7 mouse cellular contexts compared by ENCODE assay signal in genomic region chr4:101068786-101069153, GRCm38 (mm10). TPM values are rescaled to one million over a fixed set of nuclear protein-coding genes. Genes with fewer than 3 reads are reported as not detected.
DNase-seq lines count a peak whose midpoint lies in the region; ATAC-seq and TF ChIP-seq lines count a peak whose summit lies in the region.

Gene Raver2 (plus strand): TSS chr4:101068983.

- no peaks in the 10 kb centered on the region for H3K36me3 ChIP-seq in heart, adult 2 months (ENCODE audit: control insufficient read depth, insufficient read depth, low read length)
- no peaks in the 10 kb centered on the region for H3K36me3 ChIP-seq in kidney, adult 2 months (ENCODE audit: control insufficient read depth, insufficient read depth, low read length)
- no peaks in the 10 kb centered on the region for H3K36me3 ChIP-seq in limb, embryonic 14.5 days (ENCODE audit: control insufficient read depth, insufficient read depth, low read length)
- no peaks in the 10 kb centered on the region for H3K36me3 ChIP-seq in midbrain, embryonic 14.5 days (ENCODE audit: control insufficient read depth, insufficient read depth, low read length)
- H3K36me3 ChIP-seq in stomach, embryonic 14.5 days (ENCODE audit: control insufficient read depth, insufficient read depth, low read length), result no peaks in the 10 kb centered on the region

- TF ChIP-seq EP300 in heart, adult 2 months (IDR thresholded peaks at IDR 0.05; ENCODE audit: insufficient read depth, low read depth, low read length), result no peak

- H3K9ac ChIP-seq in heart, adult 2 months (ENCODE audit: low read depth, low read length), result peak within 1 kb of the TSS; percentile 40
- H3K9ac ChIP-seq in limb, embryonic 14.5 days (ENCODE audit: low read depth, low read length, severe bottlenecking), result peak within 1 kb of the TSS; percentile 86
- peak within 1 kb of the TSS; percentile 80 for H3K9ac ChIP-seq in midbrain, embryonic 14.5 days (replicated peaks; ENCODE audit: low read length)
- H3K9ac ChIP-seq in stomach, embryonic 14.5 days (replicated peaks; ENCODE audit: low read depth, low read length), result peak within 1 kb of the TSS; percentile 60

- peak; percentile 47 for TF ChIP-seq CTCF in heart, adult 2 months (IDR thresholded peaks at IDR 0.05)
- no peak for TF ChIP-seq CTCF in kidney, adult 2 months (conservative IDR thresholded peaks at IDR 0.05; ENCODE audit: insufficient read depth, insufficient read length, low read depth, low read length)

- ATAC-seq in limb, embryonic 14.5 days (ENCODE audit: low FRiP score, low read depth), result peak; percentile 86
- peak; percentile 80 for ATAC-seq in midbrain, embryonic 14.5 days (ENCODE audit: low FRiP score, low TSS enrichment)
- ATAC-seq in stomach, embryonic 14.5 days (ENCODE audit: insufficient number of reproducible peaks, insufficient read depth, low FRiP score, low read depth), result peak; percentile 88

- H3K79me2 ChIP-seq in heart, adult 2 months (replicated peaks; ENCODE audit: control insufficient read depth, insufficient read depth, low read length), result no peaks in the 10 kb centered on the region

- DNase-seq in adrenal gland, postnatal 25 days, result peak; percentile 75
- peak; percentile 87 for DNase-seq in embryo, embryonic 11 days
- DNase-seq in heart, adult 2 months, result peak in 1 of 2 experiments; percentile 62
- DNase-seq in kidney, adult 2 months, result peak; percentile 50
- DNase-seq in limb, embryonic 14.5 days (ENCODE audit: low spot score), result peak; percentile 68
- DNase-seq in midbrain, embryonic 14.5 days, result peak; percentile 81

- peak within 1 kb of the TSS; percentile 55 for H3K4me3 ChIP-seq in heart, adult 2 months
- peak within 1 kb of the TSS; percentile 63 for H3K4me3 ChIP-seq in kidney, adult 2 months (ENCODE audit: insufficient read depth, low read depth, low read length)
- H3K4me3 ChIP-seq in limb, embryonic 14.5 days (replicated peaks; ENCODE audit: low read length), result peak within 1 kb of the TSS; percentile 80
- peak within 1 kb of the TSS; percentile 74 for H3K4me3 ChIP-seq in midbrain, embryonic 14.5 days (replicated peaks; ENCODE audit: low read depth, low read length)
- H3K4me3 ChIP-seq in stomach, embryonic 14.5 days (ENCODE audit: low read depth, low read length), result peak within 1 kb of the TSS; percentile 85

- H3K9me3 ChIP-seq in limb, embryonic 14.5 days (ENCODE audit: control insufficient read depth, low read length), result no peaks in the 10 kb centered on the region
- no peaks in the 10 kb centered on the region for H3K9me3 ChIP-seq in midbrain, embryonic 14.5 days (ENCODE audit: control insufficient read depth, low read length)
- H3K9me3 ChIP-seq in stomach, embryonic 14.5 days (ENCODE audit: control insufficient read depth, low read depth, low read length), result no peaks in the 10 kb centered on the region

- H3K27ac ChIP-seq in heart, adult 2 months, result no peak within 1 kb of the TSS; the same call in 1 of the 2 replicates
- H3K27ac ChIP-seq in kidney, adult 2 months (ENCODE audit: insufficient read depth, low read depth, low read length), result no peak within 1 kb of the TSS
- peak within 1 kb of the TSS; percentile 65 for H3K27ac ChIP-seq in limb, embryonic 14.5 days (replicated peaks; ENCODE audit: low read depth, low read length)
- H3K27ac ChIP-seq in midbrain, embryonic 14.5 days (replicated peaks; ENCODE audit: low read depth, low read length), result no peak within 1 kb of the TSS; the same call in 1 of the 2 replicates
- H3K27ac ChIP-seq in stomach, embryonic 14.5 days (ENCODE audit: low read length), result peak within 1 kb of the TSS; percentile 81; the same call in 1 of the 2 replicates

- no peak for TF ChIP-seq POLR2A in heart, adult 2 months (IDR thresholded peaks at IDR 0.05; ENCODE audit: insufficient read depth, low read depth, low read length)
- TF ChIP-seq POLR2A in kidney, adult 2 months (IDR thresholded peaks at IDR 0.05; ENCODE audit: low read depth, low read length), result no peak
- TF ChIP-seq POLR2A in limb, embryonic 14.5 days (IDR thresholded peaks at IDR 0.05; ENCODE audit: borderline replicate concordance, extremely low read depth, insufficient read depth, insufficient read length), result no peak

- H3K4me2 ChIP-seq in limb, embryonic 14.5 days (replicated peaks; ENCODE audit: low read depth, low read length, severe bottlenecking), result peak within 1 kb of the TSS; percentile 87
- peak within 1 kb of the TSS; percentile 91 for H3K4me2 ChIP-seq in midbrain, embryonic 14.5 days (ENCODE audit: low read length)
- H3K4me2 ChIP-seq in stomach, embryonic 14.5 days (replicated peaks; ENCODE audit: low read depth, low read length), result peak within 1 kb of the TSS; percentile 89

- 0 out of 2 replicates have a peak, but pooled peaks cover 2% of the 10 kb centered on the region for H3K27me3 ChIP-seq in heart, adult 2 months (ENCODE audit: control insufficient read depth, insufficient read depth, low read length)
- H3K27me3 ChIP-seq in kidney, adult 2 months (replicated peaks; ENCODE audit: control insufficient read depth, insufficient read depth, low read length), result no peaks in the 10 kb centered on the region
- H3K27me3 ChIP-seq in limb, embryonic 14.5 days (ENCODE audit: control insufficient read depth, insufficient read depth, low read length), result no peaks in the 10 kb centered on the region
- H3K27me3 ChIP-seq in midbrain, embryonic 14.5 days (ENCODE audit: control insufficient read depth, insufficient read depth, low read length), result no peaks in the 10 kb centered on the region
- H3K27me3 ChIP-seq in stomach, embryonic 14.5 days (ENCODE audit: control insufficient read depth, insufficient read depth, low read length), result no peaks in the 10 kb centered on the region

- H3K4me1 ChIP-seq in heart, adult 2 months (ENCODE audit: control insufficient read depth, insufficient read depth, low read length), result no peaks in the 10 kb centered on the region
- no peaks in the 10 kb centered on the region for H3K4me1 ChIP-seq in kidney, adult 2 months (ENCODE audit: control insufficient read depth, insufficient read depth, low read length)
- H3K4me1 ChIP-seq in limb, embryonic 14.5 days (ENCODE audit: control insufficient read depth, insufficient read depth, low read length), result 0 out of 2 replicates have a peak, but pooled peaks cover 5% of the 10 kb centered on the region
- H3K4me1 ChIP-seq in midbrain, embryonic 14.5 days (ENCODE audit: control insufficient read depth, insufficient read depth, low read length), result 0 out of 2 replicates have a peak, but pooled peaks cover 5% of the 10 kb centered on the region
- 0 out of 2 replicates have a peak, but pooled peaks cover 3% of the 10 kb centered on the region for H3K4me1 ChIP-seq in stomach, embryonic 14.5 days (ENCODE audit: control insufficient read depth, insufficient read depth, low read length)

- intact Hi-C loops in heart, adult 2 months (cut with DNase I), result no loop called here

- 5% methylated on average over 47 of the region's 54 CpGs for WGBS in heart, adult 2 months
- WGBS in kidney, adult 2 months, result 4% methylated on average over 54 of the region's 54 CpGs
- 2% methylated on average over 43 of the region's 54 CpGs for WGBS in limb, embryonic 14.5 days
- WGBS in midbrain, embryonic 14.5 days, result 1% methylated on average over 51 of the region's 54 CpGs
- WGBS in stomach, embryonic 14.5 days, result 2% methylated on average over 46 of the region's 54 CpGs

RNA-seq across cellular contexts. Expression of gene Raver2, which starts in this region (rescaled TPM):
- 3.7 and 4.6 TPM in 2 replicates for total RNA-seq in adrenal gland, postnatal 25 days (2021)
- 1 to 10 TPM; 2.2 to 3.0 TPM for total RNA-seq in heart, adult 2 months (2021)
- 2.0 and 2.7 TPM in 2 replicates for polyA plus RNA-seq in heart, adult 2 months (2012; rRNA removed)
- polyA plus RNA-seq in kidney, adult 2 months (2012; rRNA removed), result 2.2 and 2.3 TPM in 2 replicates
- polyA plus RNA-seq in limb, embryonic 14.5 days (2012; rRNA removed), result 23.8 and 26.7 TPM in 2 replicates
- 16.5 and 17.7 TPM in 2 replicates for polyA plus RNA-seq in limb, embryonic 14.5 days (2014; fragmentation: Nextera tagmentation; extraction: Ambion mirVana)
- polyA plus RNA-seq in midbrain, embryonic 14.5 days (2014; fragmentation: Nextera tagmentation; extraction: Ambion mirVana), result 4.8 and 5.8 TPM in 2 replicates
- polyA plus RNA-seq in stomach, embryonic 14.5 days (2014; fragmentation: Nextera tagmentation; extraction: Ambion mirVana), result 19.5 and 22.5 TPM in 2 replicates

Comparison
In these comparisons a context has a peak if more than half of its experiments do, and no peak if none do; other contexts are left out.
1. H3K27ac ChIP-seq: peak in limb, embryonic 14.5 days (single experiment) and stomach, embryonic 14.5 days (single experiment); none in heart, adult 2 months (single experiment), kidney, adult 2 months (single experiment) and midbrain, embryonic 14.5 days (single experiment).
2. Peak in every context shown above with its lines, with median percentiles within 50 percentile points of each other: H3K4me3 ChIP-seq, H3K9ac ChIP-seq, ATAC-seq and H3K4me2 ChIP-seq.